Mouse (Mus musculus): ENCODE measurements at regions not wholly inside any gene's neighbourhood (a gene's known extent, or its start where the extent isn't known, plus 50 kb on each side); places are given as distances from the start of the nearest gene placed in this dataset.

DNA sequence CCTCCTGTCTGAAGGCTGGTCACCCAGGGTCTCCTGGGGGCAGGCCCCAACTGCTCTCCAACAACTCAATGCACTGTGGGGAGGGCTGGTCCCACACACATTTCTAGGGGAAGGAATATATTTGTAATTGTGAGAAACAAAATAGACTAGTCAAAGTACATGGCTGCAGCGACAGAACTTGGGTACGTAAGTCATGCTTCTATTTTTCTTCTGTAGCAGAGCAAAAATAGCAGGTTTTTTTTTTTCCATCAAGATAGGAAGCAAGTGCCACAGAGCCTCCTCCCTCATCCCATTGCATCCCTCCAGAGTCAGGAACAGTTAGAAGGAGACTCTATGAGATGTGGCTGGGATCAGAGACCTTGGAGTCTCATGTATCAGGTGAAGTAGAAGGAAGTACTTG is 124.9 kb upstream of the Tnr start:
- intact Hi-C loops (cut with DNase I; ENCODE audit: low total_unique reads): loop anchor here (10.0 kb wide), 1 partner anchor 686 kb away; no protein-coding TSS in a partner anchor
- DNase-seq: no peak

DNA sequence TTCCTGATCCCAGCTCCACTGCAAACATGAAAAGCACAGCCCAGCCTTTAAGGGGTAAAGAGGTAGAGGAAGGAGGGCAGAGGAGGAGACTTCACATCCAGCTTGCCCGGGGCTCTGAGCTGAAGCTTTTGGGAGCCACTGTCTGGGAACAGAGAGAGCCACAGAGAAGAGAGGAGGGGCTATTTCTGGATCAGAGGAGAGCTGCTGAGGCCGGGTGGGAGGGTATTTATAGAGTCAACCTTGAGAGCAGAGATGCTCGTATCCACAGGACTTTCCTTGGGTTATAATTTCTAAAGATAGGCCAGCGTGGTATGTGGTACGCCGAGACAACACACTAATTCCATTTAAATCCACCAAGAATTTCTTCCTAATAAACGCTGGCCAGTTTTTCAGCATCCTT is 117.3 kb upstream of the Tnr start:
- no peak for DNase-seq
- intact Hi-C loops (cut with DNase I; ENCODE audit: low total_unique reads): no loop called here

DNA sequence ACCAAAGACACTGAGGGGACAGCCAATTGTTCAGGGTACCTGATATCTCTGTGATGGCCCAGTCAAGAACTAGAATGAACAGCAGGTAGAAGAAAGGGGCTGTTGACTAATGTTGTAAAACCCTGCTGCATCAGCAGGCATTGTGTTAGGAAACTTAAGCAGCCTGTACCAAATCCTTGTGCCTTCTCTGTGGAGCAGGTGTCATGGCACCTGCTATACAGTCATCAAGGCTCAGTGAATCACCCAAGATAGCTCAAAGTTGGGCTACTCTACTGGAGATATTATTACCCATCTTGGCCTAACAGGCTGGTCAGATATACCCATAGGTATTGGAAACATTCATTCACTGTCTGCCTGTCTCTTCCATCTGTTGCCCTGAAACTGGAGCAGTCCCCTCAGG is 116.8 kb upstream of the Tnr start:
- no peak for DNase-seq
- intact Hi-C loops (cut with DNase I; ENCODE audit: low total_unique reads): no loop called here

DNA sequence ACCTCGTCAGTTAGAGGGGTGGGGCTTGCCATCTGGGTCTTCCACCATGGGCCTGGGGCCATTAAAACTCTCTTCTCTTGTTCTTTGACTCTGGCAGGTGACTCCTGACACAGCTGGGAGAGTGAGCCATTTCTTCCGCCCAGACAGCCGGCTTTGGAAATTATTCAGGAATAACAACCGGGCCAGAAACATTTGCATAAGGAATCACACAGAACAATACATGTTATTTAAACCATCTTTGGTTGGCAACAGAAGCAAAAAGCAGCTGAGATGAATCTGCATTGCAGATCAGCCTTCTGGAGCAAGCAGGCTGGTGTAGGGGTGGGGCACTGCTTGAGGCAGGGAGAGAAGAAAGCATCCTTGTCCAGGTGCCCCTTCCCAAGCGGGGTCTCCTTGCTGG is 110.2 kb upstream of the Tnr start:
- no peak for DNase-seq
- intact Hi-C loops (cut with DNase I; ENCODE audit: low total_unique reads): no loop called here

DNA sequence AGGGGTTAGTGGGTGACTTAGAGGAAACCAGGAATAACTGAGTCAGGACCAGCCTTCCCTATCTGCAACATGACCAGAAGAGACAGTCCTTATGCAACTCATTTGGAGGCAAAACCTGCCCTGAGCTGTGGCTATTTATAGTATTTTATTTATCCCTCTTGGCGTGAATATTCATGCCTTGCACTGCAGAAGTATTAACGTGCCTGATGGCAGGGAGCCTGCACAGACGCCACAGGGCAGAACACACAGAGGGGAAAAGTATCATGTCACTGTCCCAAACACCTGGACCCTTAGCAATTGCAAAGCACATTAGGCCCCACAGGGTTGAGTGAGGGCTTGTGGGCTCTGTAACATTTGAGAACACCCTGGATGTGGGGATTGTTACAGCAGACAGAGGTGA is 107.9 kb upstream of the Tnr start:
- DNase-seq: peak; percentile 20
- intact Hi-C loops (cut with DNase I; ENCODE audit: low total_unique reads): no loop called here

DNA sequence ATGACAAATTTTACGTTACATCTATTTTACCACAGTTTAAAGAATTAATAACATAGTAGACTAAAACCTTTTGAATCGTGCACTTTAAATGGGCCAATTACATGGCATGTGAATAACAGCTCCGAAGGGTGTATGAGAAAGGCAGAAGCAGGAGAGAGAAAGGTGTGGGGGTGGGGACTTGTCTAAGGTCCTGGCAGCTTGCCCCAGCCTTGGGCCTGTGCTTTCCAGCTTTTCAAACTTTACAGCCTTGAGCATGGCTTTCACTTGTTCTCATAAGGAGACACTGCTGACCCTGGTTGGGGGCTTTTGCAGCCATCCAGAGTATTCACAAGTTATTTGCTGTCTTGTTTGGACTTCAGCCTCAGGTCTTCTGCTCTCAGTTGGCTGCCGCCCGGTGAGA is 106.4 kb upstream of the Tnr start:
- intact Hi-C loops (cut with DNase I; ENCODE audit: low total_unique reads): no loop called here
- DNase-seq: no peak

- no peak for DNase-seq
- intact Hi-C loops (cut with DNase I; ENCODE audit: low total_unique reads): no loop called here
These were observed 104.1 kb upstream of the Tnr start for GRCm38 (mm10) chr1:159419301-159419965.

DNA sequence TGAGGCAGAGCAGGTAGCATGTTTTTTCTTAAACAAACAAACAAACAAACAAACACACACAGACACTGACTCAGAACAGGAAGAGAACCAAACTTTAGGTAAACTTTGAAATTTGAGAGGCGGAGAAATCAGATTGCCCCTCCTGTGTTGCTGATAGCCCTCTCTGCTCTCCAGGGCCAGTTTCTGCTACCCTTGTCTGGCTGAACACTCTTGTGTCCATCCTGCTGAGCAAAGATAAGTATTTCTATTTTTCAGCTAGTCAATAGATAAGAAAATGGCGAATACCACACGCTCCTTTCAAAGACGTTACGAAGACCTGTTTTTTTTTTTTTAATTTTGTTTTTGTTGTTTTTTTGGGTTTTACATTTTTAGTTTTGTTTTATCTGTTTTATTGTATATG is 103.4 kb upstream of the Tnr start:
- DNase-seq: no peak
- intact Hi-C loops (cut with DNase I; ENCODE audit: low total_unique reads): no loop called here

DNA sequence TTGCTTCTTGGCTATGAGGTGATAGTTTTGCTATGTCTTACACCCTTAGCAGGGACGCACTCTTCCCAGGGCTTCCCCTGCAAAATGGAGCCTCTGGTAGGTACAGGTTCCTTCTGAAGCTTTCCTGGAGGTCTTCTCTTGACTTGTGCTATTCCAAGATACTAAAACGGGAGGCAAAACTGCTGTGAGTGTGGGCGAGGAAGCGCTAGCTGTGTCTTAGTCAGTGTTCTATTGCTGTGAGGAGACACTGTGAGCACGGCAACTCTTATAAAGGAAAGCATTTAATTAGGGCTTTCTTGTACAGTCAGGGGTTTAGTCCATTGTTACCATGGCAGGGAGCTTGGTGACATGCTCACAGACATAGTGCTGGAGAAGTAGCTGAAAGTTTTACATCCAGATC is 99.9 kb upstream of the Tnr start:
- intact Hi-C loops (cut with DNase I; ENCODE audit: low total_unique reads): no loop called here
- DNase-seq: no peak

DNA sequence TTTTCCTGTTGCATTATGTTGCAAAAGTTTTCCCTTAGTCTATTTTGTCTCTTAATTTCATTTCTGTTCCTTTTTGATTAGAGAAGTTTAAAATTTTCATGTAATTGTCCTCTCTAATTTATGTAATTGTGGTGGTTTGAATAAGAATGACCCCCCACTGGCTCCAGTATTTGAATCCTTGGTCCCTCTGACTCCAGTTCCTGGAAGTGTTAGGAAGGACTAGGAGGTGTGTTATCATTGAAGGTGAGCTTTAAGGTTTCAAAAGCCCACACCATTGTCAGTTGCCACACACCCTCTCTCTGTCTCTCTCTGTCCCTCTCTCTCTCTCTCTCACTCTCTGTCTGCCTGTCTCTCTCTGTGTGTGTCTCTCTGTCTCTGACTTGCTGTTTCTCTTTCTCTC is 93.6 kb upstream of the Tnr start:
- intact Hi-C loops (cut with DNase I; ENCODE audit: low total_unique reads): no loop called here
- no peak for DNase-seq

GRCm38 (mm10) chr1:159433521-159433920 is 90.0 kb upstream of the Tnr start:
- intact Hi-C loops (cut with DNase I; ENCODE audit: low total_unique reads): no loop called here
- DNase-seq: no peak

DNA sequence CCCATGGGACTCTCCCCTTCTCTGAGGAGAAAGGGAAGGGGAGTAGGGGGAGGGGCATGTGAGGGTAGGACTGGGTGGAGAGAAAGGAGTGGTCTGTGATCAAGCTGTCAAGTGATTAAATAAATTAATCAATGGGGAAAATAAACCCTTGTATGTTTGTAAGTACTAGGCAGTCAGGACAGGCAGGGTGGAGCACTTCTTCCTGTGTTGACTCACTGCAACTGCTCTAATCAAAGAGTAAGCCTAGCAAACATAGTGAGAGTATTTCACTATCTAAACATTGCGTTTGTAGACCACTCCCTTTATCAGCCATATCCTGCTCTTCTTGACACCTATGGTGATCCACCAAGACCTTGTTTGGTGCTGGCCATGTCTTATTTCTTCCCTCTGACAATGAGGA is 82.8 kb upstream of the Tnr start:
- no peak for DNase-seq
- intact Hi-C loops (cut with DNase I; ENCODE audit: low total_unique reads): no loop called here

DNA sequence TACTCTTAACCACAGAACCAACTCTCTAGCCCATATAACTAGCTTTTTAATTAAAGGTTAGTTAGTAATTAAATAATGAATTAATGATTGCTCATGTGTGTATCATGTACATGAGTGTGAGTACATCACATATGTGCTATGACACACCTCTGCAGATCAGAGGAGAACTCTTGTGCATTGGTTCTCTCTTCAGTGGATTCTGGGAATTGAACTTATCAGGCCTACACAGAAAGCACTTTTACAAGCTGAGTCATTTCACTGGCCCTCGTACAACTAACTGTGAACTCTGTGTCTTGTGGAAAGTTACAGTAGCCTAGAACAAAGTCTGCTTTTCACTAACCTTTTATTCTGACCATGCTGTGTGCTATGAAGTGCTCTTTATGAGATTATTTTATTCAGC is 79.5 kb upstream of the Tnr start:
- intact Hi-C loops (cut with DNase I; ENCODE audit: low total_unique reads): no loop called here
- DNase-seq: no peak

GRCm38 (mm10) chr1:159445465-159445864 is 78.1 kb upstream of the Tnr start:
- intact Hi-C loops (cut with DNase I; ENCODE audit: low total_unique reads): no loop called here
- no peak for DNase-seq

GRCm38 (mm10) chr1:159451462-159451861 is 72.1 kb upstream of the Tnr start:
- DNase-seq: no peak
- intact Hi-C loops (cut with DNase I; ENCODE audit: low total_unique reads): no loop called here

GRCm38 (mm10) chr1:159460876-159461275 is 62.7 kb upstream of the Tnr start:
- intact Hi-C loops (cut with DNase I; ENCODE audit: low total_unique reads): no loop called here

DNA sequence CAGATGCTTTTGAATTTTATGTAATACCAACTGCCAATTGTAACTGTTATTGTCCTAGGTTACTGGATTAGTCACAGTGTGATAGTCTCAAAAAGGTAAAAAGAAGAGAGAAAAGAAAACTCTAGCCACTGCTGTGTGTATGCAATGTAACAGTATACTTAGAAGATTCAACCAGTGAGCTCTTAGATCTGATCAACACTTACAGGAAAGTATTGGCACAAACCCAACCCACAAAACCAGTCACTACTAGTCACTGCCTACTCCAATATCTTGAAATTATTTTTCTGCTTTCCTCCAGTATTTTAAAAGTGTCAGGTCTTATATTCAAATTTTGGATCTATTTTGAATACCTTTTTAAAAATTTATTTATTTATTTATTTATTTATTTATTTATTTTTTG is 52.6 kb upstream of the Tnr start:
- intact Hi-C loops (cut with DNase I; ENCODE audit: low total_unique reads): no loop called here
- no peak for DNase-seq

More at GRCm38 (mm10) chr1:159460876-159461275, 62.7 kb upstream of the Tnr start:
- DNase-seq: no peak

Data from gastrocnemius, postnatal 14 days (tissue).